Mouse (Mus musculus) megakaryocyte, embryonic 14.5 days (primary cell): ENCODE measurements around the gene Med17.

Source experiments
- FLI1 ChIP-seq: IDR thresholded peaks from 2 replicates; pipeline ENCODE4 v1.6.1; 2012; ENCODE audit warnings: low read length, inconsistent platforms, mixed read lengths
- GATA1 ChIP-seq: IDR thresholded peaks from 3 replicates; pipeline ENCODE4 v1.6.1; 2012; ENCODE audit warnings: mixed read lengths, low read length, inconsistent platforms, borderline replicate concordance

DNA sequence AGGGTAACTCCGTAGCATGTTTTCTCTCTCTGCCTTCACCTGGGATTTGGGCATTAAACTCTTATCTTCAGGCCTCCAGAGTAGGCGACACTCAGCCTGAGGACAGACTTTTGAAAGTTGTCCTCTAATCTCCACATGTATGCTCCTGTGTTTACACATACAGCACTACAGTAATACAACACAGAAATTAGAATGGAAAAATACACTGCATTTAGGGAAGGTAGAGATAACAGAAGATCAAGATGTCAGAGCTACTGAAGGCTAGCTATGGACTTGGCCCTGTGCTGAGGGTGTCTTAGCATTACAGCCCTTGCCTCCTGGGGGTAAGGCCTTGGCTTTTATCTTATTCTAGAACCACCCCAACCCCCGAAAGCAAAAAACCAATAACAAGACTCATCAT lies 8.7 kb upstream of the Med17 start:
- TF ChIP-seq GATA1 (no peak), FLI1 (no peak)
